Mouse (Mus musculus): ENCODE results near the gene Gm14692. TPM values are rescaled to one million over a fixed set of nuclear protein-coding genes. Genes with fewer than 3 reads are reported as not detected.
"Not testable (repeated sequence)": the region's sequence is repeated elsewhere in the genome, so short reads cannot be mapped to it uniquely, and the experiment has no call there.

The Gm14692 gene
- not detected in 2 replicates for polyA plus RNA-seq (2014; fragmentation: Nextera tagmentation; extraction: Ambion mirVana)

DNA sequence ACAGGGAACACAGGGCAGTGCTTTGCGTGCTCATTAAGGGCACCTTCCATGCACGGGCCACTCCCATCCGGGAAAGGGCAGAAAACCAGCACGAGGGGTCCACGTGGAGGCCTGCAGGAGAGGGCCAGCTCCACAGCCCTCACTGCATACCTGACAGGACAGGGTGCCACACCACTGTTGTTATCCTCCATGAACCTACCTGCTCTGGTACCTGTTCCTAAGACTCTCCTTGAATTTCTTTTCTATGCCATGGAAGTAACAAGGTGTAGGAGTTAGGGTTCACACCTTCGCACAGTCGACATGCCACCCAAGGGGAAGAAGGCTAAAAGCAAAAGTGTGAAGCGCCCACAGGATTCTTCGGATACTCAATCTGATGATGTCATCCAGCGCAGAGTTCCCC is at the start of gene Gm14692:
Gm14692 (plus strand) TSS at position 301 of the 400 bp plus-strand sequence.
- DNase-seq (ENCODE audit: low spot score); H3K36me3 ChIP-seq (replicated peaks; ENCODE audit: control insufficient read depth, insufficient read depth); H3K4me1 ChIP-seq (replicated peaks; ENCODE audit: control insufficient read depth, insufficient read depth, low read length); ATAC-seq (ENCODE audit: low FRiP score); H3K9me3 ChIP-seq (ENCODE audit: control insufficient read depth, low read length); H3K27ac ChIP-seq; H3K4me2 ChIP-seq (replicated peaks); H3K9ac ChIP-seq; H3K4me3 ChIP-seq (replicated peaks; ENCODE audit: low read length); H3K27me3 ChIP-seq (ENCODE audit: control insufficient read depth, insufficient read depth, low read length): not testable (repeated sequence)
- 85% methylated on average over 5 of the region's 10 CpGs for WGBS

DNA sequence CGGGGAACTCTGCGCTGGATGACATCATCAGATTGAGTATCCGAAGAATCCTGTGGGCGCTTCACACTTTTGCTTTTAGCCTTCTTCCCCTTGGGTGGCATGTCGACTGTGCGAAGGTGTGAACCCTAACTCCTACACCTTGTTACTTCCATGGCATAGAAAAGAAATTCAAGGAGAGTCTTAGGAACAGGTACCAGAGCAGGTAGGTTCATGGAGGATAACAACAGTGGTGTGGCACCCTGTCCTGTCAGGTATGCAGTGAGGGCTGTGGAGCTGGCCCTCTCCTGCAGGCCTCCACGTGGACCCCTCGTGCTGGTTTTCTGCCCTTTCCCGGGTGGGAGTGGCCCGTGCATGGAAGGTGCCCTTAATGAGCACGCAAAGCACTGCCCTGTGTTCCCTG is 2.0 kb upstream of the Gm14692 start, which contains the start of gene Gm1140:
Gm1140 (minus strand) TSS at position 101 of the 400 bp plus-strand sequence.
- WGBS = 83% methylated on average over 4 of the region's 11 CpGs
- H3K4me3 ChIP-seq (replicated peaks; ENCODE audit: low read length); H3K9me3 ChIP-seq (ENCODE audit: control insufficient read depth, low read length); H3K36me3 ChIP-seq (replicated peaks; ENCODE audit: control insufficient read depth, insufficient read depth); ATAC-seq (ENCODE audit: low FRiP score); H3K4me1 ChIP-seq (replicated peaks; ENCODE audit: control insufficient read depth, insufficient read depth, low read length); H3K4me2 ChIP-seq (replicated peaks); H3K27me3 ChIP-seq (ENCODE audit: control insufficient read depth, insufficient read depth, low read length); H3K27ac ChIP-seq; H3K9ac ChIP-seq; DNase-seq (ENCODE audit: low spot score): not testable (repeated sequence)

Other genes with a start within 250 kb of the Gm14692 start
- not detected in 2 replicates for gene Gm1140, start 2.1 kb upstream of the Gm14692 start, polyA plus RNA-seq (2014; fragmentation: Nextera tagmentation; extraction: Ambion mirVana)
- gene 4933436I01Rik, start 225.8 kb downstream of the Gm14692 start, polyA plus RNA-seq (2014; fragmentation: Nextera tagmentation; extraction: Ambion mirVana) = not detected in 2 replicates

Data from hindbrain, embryonic 14.5 days (tissue).